Mouse (Mus musculus) kidney, postnatal 25 days (tissue): ENCODE data around the gene BC049715.

Experiments used
- DNase-seq, 2 experiments: peaks; one replicate each; pipeline ENCODE4 v3.0.0; 2021; ENCODE audit warnings: mixed read lengths in 2 of 2

BC049715 gene

DNA sequence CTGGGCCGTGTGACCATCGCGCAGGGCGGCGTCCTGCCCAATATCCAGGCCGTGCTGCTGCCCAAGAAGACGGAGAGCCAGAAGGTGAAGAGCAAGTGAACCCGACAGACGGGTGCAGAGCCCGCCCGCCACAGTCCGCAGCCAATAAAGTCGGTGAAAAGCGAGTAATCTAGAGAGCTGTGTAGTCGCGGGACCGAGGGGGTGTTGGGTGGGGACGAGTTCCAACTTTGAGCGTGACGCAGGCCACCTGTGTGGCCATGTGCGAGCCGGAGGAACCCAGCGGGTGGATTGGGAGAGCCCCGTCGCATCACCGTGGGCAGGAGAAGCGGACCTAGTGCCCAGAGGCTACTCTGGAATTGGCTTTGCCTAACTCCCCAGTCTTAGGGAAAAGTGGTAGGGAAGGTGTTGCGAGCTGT lies 18.8 kb upstream of the BC049715 start:
- peak; percentile 33 to 68 for DNase-seq

DNA sequence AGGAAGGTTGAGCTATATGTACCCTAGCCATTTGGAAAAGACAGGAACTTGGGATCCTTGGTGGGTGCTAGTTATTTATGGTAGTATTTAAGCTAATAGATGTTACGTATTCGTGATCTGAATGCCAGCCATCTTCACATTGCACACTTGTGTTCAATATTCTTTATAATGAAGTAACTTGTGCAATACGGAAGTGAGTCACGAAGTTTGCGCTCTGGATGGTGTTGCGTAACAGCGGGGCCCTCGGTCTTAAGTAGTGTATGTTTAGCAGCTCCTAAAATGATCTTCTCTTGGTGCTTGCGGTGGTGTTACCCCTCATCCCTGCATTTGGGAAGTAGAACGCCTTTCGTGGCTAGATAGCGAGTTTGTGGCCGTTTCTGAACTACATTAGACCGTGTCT lies 18.3 kb upstream of the BC049715 start:
- peak; percentile 50 to 61 for DNase-seq

DNA sequence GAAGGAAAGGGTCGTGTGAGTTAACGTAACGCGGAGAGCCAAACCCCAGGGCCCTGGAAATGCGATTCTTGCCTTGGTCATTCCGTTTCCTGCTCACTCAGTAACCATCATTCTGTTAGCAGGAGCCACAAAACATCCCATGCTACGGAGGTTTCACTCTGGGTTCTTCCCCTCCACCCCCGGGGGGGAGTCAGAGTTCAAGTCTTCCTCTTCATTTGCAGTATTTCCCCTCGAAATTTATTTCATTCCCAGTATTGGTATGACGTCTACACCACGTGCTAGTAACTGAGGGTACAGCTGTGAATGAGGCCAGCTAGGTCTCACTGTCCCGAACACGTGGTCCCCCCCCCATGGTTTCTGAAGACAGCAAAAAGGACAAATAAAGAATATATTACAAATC lies 17.8 kb upstream of the BC049715 start:
- DNase-seq: no peak

DNA sequence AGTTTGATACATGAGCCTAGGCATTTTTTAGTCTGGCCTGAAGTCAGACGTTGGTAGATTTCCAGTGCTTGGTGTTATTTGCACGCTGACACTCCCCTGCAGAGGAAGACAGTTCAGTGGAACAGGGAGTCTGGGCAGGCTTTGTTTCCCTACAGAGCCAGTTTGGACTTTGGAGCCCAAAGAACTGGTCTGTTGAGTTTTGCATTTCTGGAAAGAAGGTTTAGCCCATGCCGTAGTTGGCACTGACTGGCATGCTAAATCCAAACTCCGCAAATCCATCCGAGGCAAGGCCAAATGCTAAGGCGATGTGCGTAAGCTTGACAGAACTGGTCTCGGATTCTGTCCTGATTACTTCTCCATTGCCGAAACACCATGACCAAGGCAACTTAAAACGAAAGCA lies 16.2 kb upstream of the BC049715 start:
- peak; percentile 51 to 68 for DNase-seq

DNA sequence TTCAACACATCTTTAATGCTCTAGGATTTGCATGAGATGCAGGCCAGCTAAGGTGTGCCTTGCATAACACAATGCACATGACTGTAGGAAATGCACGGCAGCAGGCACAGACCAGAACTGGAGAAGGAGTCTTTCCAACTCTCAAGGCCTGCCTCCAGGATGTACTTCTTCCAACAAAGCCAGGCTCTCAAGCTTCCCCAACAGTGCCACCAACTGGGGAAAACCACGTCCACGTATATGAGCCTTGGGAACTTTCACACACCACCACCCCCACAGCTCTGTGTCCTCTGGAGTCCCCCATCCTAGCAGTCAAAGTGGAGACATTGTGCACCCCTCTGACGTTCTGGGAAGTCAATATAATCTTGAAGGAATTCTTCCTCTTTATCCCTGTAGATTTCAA lies 14.3 kb upstream of the BC049715 start:
- peak in 1 of 2 experiments; percentile 43 for DNase-seq

DNA sequence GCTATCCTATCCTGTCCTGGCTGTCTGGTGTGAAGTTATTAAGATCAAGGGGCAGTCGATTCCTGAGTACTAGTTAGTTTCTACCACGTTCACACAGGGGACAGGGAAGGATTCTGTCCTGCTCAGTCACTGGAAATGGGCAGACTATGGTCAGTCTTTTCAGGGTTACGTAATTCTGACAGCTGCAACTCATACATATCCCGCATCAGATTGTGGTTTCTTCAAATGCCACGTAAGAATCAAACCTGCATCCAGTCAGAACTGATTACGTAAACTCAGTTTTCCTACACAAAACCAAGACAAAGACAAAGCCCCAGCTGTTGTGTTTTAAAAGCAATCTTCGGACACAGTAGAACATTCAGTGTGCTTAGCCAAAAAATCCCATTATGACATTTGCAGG lies 12.0 kb upstream of the BC049715 start:
- no peak for DNase-seq

DNA sequence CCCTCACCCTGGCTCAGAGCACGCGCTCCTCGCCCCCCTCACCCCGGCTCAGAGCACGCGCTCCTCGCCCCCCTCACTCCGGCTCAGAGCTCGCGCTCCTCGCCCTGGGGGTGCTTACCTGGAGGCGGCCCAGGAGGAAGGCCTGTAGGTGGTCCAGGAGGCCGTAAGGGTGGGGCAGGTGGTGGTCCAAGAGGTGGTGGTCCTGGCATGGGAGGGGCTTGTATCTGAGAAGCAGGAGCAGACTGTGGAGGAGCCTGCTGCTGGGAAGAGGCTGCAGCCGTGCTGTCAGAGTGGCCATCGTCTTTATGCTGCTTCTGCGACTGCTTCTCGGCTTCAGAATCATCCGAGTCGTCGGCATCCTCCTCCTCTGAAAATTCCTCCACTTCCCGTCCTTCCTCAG lies 10.6 kb upstream of the BC049715 start:
- DNase-seq: no peak

DNA sequence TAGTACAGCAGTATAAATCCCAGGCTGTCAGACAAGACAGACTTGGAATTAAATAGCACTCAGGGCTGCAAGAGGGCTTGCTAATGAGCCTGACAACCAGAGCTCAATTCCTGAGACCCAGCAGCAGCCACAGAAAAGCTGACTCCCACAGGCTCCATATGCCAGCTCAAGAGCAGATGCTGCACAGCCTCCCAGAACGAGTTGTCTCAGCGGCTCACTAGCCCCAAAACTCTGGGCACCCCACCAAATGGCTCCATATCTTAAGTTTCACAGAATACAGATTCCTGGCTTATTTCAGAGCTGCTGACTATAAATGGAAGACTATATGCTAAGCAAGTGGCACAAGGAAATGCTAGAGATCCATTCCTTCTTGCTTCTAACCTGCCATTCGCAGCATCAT lies 9.9 kb upstream of the BC049715 start:
- no peak for DNase-seq

DNA sequence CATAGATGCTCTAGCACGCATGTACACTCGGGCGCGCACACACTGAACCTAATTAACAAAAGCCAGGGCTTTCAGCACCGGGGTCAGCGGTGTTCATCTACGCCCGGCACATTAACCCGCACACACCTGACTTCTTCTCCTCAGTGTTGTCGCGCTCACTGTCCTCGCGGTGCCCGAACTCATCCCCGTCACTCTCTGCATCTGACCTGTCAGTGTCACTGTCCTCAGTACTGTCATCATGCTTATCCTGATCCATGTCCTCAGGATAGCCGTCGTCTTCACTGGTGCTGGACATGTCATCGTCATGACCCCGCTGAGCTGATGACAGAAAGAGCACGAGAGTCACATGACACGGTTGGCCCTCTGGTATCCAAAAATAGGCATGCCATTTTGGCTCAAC lies 7.0 kb upstream of the BC049715 start:
- DNase-seq: no peak

DNA sequence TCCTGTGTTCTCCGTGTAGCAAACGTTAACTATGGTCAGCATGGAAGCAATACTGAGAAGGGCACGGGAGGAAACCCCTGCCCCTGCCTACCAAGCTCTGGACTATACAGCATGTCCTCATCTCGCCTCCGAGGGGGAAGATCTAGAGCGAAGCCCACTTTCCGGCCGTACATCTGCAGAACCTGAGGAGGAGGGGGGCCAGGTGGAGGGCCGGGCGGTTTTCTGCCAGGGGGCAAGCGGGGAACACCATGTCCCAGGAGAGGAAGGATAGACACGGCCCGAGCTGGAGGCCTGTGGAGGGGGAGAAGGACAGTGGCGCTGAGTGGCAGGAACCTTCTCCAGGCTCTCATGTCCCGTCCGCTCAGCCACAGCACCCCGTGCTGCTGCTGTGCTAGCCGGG lies 6.3 kb upstream of the BC049715 start:
- no peak for DNase-seq

DNA sequence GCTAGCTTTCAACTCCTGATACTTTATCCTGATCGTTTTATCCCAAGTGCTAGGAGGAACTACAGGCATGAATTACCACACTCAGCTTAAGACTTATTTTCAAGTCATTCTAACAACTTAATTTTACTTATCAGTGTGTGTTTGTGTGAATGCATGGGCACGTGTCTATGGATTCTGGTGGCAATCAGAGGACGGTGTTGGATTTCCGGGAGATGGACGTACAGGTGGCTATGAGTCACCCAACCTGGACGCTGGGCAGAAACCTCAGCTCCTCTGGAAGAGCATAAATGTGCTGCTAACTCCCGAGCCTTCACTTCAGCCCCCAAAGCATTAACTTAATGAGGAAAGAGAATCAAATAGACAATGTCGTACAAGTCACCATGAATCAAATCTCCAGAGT lies 2.4 kb upstream of the BC049715 start:
- no peak for DNase-seq

DNA sequence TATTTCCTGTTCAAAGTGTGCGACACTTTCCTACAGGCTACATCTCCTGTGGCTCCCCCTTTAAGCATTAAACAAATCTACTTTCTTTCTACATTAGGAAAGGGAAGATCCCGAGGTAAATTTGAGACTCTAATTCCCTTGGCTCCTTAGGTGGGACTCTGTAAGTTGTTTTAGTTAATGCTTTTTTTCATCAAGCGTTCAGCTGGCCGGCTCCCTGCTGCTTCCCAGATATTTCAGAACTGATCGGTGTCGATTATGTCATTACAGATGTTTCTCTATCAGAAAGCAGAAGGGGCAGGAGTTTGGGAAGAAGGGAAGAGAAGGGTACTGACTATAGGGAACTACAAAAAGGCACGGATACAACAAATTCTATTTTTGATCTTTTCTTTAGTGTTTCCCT lies 310 bp upstream of the BC049715 start:
- DNase-seq: no peak

DNA sequence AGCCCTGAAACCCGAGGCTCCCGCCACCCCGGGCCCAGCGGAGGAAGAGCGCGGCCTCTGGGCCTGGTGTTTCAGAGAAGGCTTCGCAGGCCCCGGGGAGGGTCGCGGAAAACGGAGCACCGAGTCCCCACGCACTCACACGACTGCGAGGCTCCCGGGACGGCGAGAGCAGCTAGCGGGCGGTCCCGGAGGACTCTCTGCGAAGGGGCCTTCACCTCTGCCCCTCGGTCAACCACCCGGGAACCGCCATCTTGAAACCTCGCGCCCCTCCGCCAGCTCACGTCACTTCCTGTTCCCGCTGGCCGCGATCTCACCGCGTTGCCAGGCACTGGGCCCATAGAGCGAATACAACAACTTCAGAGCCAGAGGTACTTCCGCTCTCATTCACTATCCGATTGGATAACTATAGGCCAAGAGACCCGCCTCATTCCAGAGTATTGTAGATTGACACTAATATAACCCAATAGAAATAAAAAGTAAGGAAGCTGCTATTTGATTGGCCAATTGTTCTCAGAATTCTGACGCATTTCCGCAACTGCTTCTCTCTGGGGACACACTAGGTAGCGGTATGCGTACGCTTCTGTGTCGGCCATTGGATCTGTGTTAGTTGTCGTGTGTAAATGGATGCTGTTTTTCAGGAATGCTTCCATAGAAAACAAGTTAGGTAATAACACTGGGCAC lies 595 bp downstream of the BC049715 start, which contains the start of gene Wbp11:
Wbp11 (minus strand) TSS at position 353 of the 681 bp plus-strand sequence.
- DNase-seq: peak; percentile 95 to 98

DNA sequence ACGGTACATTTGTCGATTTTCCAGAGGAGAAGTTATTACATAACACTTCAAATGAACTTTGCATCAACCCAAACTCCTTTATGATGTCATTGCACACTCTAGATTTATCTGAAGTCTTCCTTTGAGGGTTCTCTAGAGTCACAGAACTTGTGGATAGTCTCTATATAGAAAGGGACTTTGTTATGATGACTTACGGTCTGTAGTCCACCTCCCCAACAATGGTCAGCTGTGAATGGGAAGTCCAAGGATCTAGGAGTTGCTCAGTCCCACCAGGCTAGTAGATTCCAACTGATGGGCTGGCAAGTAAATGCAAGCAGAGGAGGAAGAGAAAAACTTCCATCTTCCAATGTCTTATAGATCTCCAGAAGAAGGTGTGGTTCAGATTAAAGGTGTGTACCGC lies 1.3 kb downstream of the BC049715 start:
- DNase-seq: no peak

DNA sequence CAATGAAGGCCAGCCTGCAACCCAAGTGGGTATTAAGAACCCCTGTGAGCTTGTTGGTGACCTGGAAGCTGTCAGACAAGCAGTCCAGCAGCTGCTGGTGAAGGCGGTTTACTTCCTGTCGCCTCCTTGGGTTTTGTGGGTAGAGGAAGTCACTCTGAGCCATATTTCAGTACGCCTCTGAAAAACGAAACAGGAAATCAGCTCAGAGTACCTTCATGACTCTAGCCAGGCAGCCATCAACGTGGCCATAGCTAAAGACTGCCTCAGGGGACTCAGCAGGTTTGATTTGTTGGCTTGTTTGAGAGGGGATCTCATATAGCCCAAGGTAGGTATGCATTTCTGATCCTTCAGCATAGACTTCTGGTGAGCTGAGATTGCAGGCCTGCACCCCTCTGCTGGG lies 4.3 kb downstream of the BC049715 start:
- DNase-seq: no peak

DNA sequence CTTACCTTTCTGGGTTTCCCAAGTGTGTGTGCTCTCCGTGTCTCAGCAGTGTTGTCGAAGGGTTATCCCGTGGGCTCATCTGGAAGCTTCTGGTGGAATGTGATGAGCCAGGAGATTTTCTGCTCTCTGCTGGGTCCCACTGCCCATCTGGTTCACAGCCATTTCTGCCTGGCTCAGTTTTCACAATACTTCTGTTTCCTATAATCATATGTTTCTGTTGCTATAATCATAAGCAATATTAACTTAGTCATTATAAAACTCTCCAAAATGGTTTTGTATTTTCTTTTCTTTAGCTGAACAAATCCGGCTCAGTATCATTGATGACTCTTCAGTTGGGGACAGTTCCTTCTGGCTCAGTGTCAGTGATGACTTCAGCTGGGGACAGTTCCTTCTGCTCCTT lies 7.9 kb downstream of the BC049715 start, which contains the start of gene Smco3:
Smco3 (minus strand) TSS at position 101 of the 400 bp plus-strand sequence.
- no peak for DNase-seq

DNA sequence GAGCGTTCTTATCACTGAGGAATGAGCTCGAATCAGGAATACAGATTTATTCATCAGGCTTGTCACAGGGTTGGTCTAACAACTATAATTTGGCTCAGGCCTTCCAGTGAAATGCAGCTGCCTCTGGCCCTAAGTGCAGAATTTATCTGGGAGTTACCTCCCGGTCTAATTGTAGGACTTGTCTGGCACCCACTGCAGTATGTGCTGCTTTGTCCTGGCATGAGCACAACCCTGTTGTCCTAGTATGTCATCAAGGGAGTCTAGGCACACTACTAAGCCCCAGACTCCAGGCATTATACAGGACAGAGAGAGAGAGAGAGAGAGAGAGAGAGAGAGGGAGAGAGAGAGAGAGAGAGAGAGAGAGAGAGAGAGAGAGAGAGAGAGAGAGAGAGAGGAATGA lies 9.9 kb downstream of the BC049715 start:
- DNase-seq: no peak

DNA sequence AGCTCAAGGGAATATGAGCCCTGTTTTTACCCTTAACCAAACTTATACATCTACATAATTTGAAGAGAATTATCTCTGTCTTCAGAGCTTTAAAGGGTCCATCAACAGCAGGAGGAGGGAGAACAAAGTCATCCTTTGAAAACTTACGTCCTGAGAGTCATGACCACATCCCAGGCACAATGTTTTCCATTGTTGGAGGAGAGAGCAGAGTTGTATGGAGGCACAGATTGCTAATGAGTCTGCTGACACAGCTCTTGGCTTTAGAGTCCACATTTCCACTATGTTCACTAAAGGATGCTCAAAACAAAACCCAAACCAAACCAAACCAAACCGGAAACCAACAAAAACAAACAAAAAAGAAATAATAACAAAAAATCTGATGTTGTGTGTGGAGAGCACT lies 17.5 kb downstream of the BC049715 start:
- no peak for DNase-seq

DNA sequence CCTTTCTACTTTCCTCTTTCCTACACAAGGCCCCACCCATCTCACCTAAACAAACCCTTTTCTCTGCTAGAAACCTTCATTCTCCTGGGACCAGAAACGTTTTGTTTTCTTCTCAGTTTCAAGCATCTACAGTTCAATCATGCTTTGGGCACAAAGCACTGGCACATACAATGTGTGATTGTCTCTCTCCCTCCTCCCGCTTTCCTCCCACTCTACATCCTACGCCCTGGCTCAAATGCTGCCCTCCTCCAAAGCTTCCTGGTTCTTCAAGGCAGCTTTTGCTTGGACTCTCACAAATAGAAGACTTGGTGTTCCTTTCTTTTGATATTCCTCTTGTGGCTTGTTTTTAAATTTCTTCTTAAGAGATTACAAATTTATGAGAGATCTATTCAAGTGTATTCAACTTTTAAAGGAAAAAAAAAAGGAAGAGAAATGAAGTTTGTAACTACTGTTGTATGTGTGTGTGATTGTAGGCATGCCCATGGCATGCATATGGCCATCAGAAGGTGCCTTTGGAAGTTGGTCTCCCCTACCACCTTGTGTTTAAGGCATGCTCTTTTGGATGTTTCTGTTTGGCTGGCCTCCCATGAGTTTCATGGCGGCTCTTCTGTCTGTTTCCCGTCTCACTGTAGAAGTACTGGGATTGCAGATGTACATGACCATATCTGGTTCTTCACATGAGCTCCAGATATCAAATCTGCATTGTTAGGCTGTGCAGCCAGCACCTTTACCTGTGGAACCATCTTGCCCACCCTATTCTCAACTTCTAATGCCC lies 18.5 kb downstream of the BC049715 start:
- DNase-seq: peak in 1 of 2 experiments; percentile 16

DNA sequence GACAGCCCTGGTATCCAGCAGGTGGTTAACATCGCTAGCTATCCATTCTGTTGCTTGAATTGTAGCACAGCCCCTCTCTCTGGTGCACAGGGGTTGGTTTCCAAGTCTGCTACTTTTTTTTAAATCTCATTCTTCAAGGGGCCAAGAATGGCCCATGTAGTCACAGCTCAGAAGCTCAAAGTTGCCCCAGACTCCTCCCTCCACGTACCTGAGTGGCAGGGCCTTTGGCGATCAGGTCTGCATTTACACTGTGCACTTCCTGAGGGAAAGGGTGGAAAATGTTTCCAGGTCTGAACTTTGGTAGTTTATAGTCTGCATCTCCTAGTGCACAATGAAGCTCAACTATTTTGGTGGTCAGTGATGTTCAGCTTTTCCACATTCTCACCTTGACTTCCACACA lies 19.8 kb downstream of the BC049715 start:
- peak in 1 of 2 experiments; percentile 15 for DNase-seq

DNA sequence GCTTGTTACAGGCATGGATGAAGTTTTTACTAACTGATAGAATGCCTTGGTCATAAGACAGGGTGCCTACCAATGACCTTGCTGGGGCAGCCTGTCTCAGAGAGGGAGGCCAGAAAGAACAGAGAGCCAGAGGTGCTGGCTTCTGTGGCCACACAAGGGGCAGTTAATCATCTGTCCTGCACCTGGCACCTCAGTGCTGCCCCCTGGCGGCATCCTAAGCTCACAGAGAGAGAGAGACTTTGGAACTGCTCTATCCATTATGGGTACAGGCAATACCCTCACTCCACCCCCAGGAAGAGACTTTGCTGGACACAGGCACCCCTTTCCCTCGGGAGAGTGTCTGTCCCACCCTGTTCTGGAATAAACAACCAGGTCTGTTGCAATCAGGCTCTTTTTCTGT lies 20.4 kb downstream of the BC049715 start:
- DNase-seq: peak; percentile 72 to 78

DNA sequence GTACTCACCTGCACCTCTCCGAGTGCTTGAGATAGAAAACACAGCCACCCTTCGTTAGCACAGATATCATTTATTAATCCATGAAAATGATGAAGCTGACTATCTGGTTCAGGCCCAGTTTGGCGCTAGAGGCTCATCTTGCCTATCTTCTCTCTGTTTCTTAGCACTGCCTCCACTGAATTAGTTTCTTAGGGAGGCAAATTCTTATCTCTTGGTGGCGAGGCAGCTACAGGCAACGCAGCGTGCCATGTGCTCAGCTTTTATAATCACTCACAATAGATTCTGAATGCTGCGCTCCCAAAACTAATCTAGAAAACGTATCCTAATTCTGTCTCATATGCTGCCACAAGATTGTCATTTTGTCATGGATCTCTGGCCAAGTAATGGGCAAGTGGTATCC lies 21.0 kb downstream of the BC049715 start:
- peak in 1 of 2 experiments; percentile 4 for DNase-seq

DNA sequence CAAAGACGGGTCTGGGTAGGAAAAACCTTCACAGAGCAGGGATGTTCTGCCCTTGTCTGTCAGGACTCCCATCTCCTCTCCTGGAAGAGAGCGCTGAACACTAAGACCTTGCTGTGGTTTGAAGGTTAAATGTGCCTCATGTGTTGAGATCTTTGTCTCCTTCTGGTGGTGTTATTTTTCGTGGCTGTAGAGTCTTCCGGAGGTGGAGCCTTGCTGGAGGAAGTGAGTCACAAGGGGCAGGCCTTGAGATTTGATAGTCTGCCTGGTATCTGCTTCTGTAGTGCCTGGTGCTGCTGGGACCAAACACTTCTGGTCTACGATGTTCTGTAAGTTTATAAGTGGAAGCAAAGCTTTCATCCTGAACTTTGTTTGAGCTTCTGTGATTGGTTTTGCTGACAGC lies 21.5 kb downstream of the BC049715 start:
- peak in 1 of 2 experiments; percentile 21 for DNase-seq

DNA sequence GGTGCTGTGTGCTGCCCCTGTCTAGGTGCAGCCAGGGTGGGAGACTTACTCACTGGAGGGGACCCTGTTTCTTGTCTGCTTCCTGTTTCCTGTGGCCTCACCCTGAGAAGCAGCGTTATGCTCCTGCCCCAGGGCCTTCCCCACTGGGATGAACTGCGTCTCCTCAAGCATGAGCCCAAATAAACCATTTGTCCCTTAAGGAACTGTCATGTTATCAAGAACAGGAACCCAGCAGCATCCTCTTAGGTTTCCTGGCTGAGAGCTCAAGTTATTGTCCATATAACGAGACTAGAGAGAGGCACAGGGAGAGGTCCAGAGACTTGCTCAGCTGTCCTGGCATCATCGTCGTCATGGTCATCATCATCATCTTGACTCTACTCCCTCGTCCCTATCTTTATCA lies 22.8 kb downstream of the BC049715 start:
- peak in 1 of 2 experiments; percentile 17 for DNase-seq
